Mouse (Mus musculus): Measurements from ENCODE around the gene Sept10.

GRCm38 (mm10) chr10:59194891-59195290 is 26.8 kb downstream of the Sept10 start:
- TF ChIP-seq CTCF (IDR thresholded peaks at IDR 0.05; ENCODE audit: extremely low read depth, insufficient read length, insufficient replicate concordance, low read depth, low read length) (no peak), POLR2A (IDR thresholded peaks at IDR 0.05; ENCODE audit: low read depth, low read length) (no peak)
